In the genomic region with DNA sequence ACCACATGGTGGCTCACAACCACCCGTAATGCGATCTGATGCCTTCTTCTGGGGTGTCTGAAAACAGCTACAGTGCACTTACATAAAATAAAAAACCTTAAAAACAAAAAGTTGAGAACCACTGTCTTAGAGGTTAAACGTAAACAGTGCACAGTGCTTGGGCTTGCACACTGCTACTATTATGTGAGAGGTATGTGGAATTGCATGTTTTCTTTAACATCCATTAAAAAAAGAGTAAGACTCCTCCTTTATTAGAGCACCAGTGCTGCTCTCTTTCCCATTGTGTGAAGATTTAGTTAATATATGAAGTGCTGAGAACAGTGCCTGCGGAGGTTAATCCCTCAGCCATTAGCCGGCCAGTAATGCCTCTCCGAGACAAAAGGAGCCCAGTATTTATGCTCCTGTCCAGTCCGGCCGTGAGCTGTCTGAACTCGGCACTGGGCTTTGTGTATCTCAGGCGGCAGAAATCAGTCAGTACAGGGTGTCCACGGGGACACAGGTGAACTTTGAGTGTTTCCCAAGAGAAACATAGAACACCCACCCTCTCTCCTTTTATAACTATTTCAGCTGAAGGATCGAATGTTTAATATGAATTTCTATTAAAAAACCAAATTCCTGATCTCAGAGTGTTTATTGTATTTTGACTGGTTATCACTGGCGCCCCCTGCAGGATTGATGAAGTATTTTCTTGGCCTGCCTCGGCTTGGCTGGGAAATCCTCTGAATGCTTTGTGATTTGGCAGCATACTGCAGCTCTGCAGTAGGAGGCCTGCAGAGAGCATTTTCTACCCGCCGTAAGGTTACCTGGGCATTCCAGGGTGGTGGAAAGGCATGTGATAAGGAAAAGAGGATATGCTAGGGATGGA, we compare ENCODE assay signal across 9 mouse cellular contexts. TPM values are rescaled to one million over a fixed set of nuclear protein-coding genes. Genes with fewer than 3 reads are reported as not detected.
DNase-seq lines count a peak whose midpoint lies in the region; ATAC-seq lines count a peak whose summit lies in the region.
"Had no signal": no experiment of that assay in that cellular context is flagged by ENCODE, and none has a peak within 500 bp of the region (broad histone marks: within the 10 kb centered on the region; RNA-seq: fewer than 3 reads in every experiment).

No protein-coding gene starts in this region.

- no peaks in the 10 kb centered on the region for H3K4me1 ChIP-seq in heart, embryonic 11.5 days (ENCODE audit: control insufficient read depth, insufficient read depth, low read length)
- no peaks in the 10 kb centered on the region for H3K4me1 ChIP-seq in intestine, embryonic 15.5 days (replicated peaks)
- H3K4me1 ChIP-seq in midbrain, embryonic 10.5 days, result peaks cover 9% of the 10 kb centered on the region

- H3K27ac ChIP-seq in heart, embryonic 11.5 days (ENCODE audit: low read depth, low read length), result no peak overlapping the region
- H3K27ac ChIP-seq in intestine, embryonic 15.5 days, result no peak overlapping the region
- H3K27ac ChIP-seq in midbrain, embryonic 10.5 days (replicated peaks), result peak overlapping the region; percentile 78
- H3K27ac ChIP-seq: macrophage had no signal

- no peak overlapping the region for H3K9ac ChIP-seq in heart, embryonic 11.5 days (ENCODE audit: low read depth, low read length)
- H3K9ac ChIP-seq in intestine, embryonic 15.5 days, result no peak overlapping the region

- no peak overlapping the region for H3K4me3 ChIP-seq in heart, embryonic 11.5 days (ENCODE audit: low read depth, low read length)
- no peak overlapping the region for H3K4me3 ChIP-seq in intestine, embryonic 15.5 days (replicated peaks)
- no peak overlapping the region for H3K4me3 ChIP-seq in midbrain, embryonic 10.5 days

- H3K4me2 ChIP-seq in heart, embryonic 11.5 days, result no peak overlapping the region
- H3K4me2 ChIP-seq in intestine, embryonic 15.5 days (replicated peaks), result no peak overlapping the region

- no peak for ATAC-seq in heart, embryonic 11.5 days (replicated peaks; ENCODE audit: insufficient number of reproducible peaks, low FRiP score, low TSS enrichment)
- 0 out of 2 replicates have a peak, but pooled peaks have one; percentile 53 for ATAC-seq in intestine, embryonic 15.5 days

- no peaks in the 10 kb centered on the region for H3K27me3 ChIP-seq in heart, embryonic 11.5 days (ENCODE audit: control insufficient read depth, insufficient read depth, low read length)
- no peaks in the 10 kb centered on the region for H3K27me3 ChIP-seq in intestine, embryonic 15.5 days (replicated peaks)
- H3K27me3 ChIP-seq in midbrain, embryonic 10.5 days (ENCODE audit: low read depth, poor library complexity, severe bottlenecking), result no peaks in the 10 kb centered on the region

- peak; percentile 52 to 69 for DNase-seq in heart, adult 18-20 months
- peak; percentile 34 for DNase-seq in c-Kit-positive CD71-positive TER-119-positive erythroid progenitor cells, embryonic 14.5 days (ENCODE audit: low spot score)
- peak; percentile 27 to 50 for DNase-seq in frontal cortex, postnatal 25 days (ENCODE audit: low spot score in 2 of 2)
- DNase-seq in left cerebral cortex, adult 8-10 months (ENCODE audit: low spot score in 2 of 2), result peak; percentile 34 to 51
- DNase-seq in midbrain, embryonic 10.5 days (ENCODE audit: low spot score), result peak; percentile 53
- DNase-seq in spleen, postnatal 36 days (ENCODE audit: low spot score in 2 of 2), result peak; percentile 20 to 32

- H3K36me3 ChIP-seq in heart, embryonic 11.5 days (ENCODE audit: control insufficient read depth, insufficient read depth, low read length), result no peaks in the 10 kb centered on the region
- no peaks in the 10 kb centered on the region for H3K36me3 ChIP-seq in intestine, embryonic 15.5 days
- H3K36me3 ChIP-seq in midbrain, embryonic 10.5 days, result no peaks in the 10 kb centered on the region

- no peaks in the 10 kb centered on the region for H3K9me3 ChIP-seq in heart, embryonic 11.5 days (replicated peaks; ENCODE audit: control insufficient read depth, low read length)
- no peaks in the 10 kb centered on the region for H3K9me3 ChIP-seq in intestine, embryonic 15.5 days
- no peaks in the 10 kb centered on the region for H3K9me3 ChIP-seq in midbrain, embryonic 10.5 days (replicated peaks)

- 75% methylated on average over 16 of the region's 16 CpGs for WGBS in heart, embryonic 11.5 days (ENCODE audit: insufficient replicate concordance)
- WGBS in intestine, embryonic 15.5 days, result 66% methylated on average over 16 of the region's 16 CpGs
- 56% methylated on average over 16 of the region's 16 CpGs for WGBS in midbrain, embryonic 10.5 days

RNA-seq across cellular contexts. Expression of gene Arhgap18, which starts 0.9 kb away (rescaled TPM):
- 10 to 100 TPM in 1 of 2 experiments, 1 to 10 TPM in 1; 9.5 to 11.6 TPM for total RNA-seq in heart, adult 18-20 months (2021)
- polyA plus RNA-seq in heart, embryonic 11.5 days (2014; fragmentation: Nextera tagmentation; extraction: Ambion mirVana), result 25.8 and 31.0 TPM in 2 replicates
- polyA plus RNA-seq in intestine, embryonic 15.5 days (2015; fragmentation: Nextera tagmentation; extraction: Ambion mirVana), result 46.7 and 52.2 TPM in 2 replicates
- total RNA-seq in left cerebral cortex, adult 8-10 months (2022), result 10 to 100 TPM in 2 of 4 experiments, 1 to 10 TPM in 2; 8.1 to 11.6 (median 10.3) TPM
- polyA plus RNA-seq in midbrain, embryonic 10.5 days (2016; fragmentation: Nextera tagmentation; extraction: Ambion mirVana), result 8.7 and 9.7 TPM in 2 replicates
